Mouse (Mus musculus): Measurements from ENCODE around the gene Kif20b. TPM values are rescaled to one million over a fixed set of nuclear protein-coding genes. Genes with fewer than 3 reads are reported as not detected.

The Kif20b gene
- 10 to 100 TPM; 12.1 to 18.1 TPM for total RNA-seq (2023)

GRCm38 (mm10) chr19:34921652-34922602 is at the start of gene Kif20b:
Gene Kif20b, plus strand, starts transcription at chr19:34922361.

DNA sequence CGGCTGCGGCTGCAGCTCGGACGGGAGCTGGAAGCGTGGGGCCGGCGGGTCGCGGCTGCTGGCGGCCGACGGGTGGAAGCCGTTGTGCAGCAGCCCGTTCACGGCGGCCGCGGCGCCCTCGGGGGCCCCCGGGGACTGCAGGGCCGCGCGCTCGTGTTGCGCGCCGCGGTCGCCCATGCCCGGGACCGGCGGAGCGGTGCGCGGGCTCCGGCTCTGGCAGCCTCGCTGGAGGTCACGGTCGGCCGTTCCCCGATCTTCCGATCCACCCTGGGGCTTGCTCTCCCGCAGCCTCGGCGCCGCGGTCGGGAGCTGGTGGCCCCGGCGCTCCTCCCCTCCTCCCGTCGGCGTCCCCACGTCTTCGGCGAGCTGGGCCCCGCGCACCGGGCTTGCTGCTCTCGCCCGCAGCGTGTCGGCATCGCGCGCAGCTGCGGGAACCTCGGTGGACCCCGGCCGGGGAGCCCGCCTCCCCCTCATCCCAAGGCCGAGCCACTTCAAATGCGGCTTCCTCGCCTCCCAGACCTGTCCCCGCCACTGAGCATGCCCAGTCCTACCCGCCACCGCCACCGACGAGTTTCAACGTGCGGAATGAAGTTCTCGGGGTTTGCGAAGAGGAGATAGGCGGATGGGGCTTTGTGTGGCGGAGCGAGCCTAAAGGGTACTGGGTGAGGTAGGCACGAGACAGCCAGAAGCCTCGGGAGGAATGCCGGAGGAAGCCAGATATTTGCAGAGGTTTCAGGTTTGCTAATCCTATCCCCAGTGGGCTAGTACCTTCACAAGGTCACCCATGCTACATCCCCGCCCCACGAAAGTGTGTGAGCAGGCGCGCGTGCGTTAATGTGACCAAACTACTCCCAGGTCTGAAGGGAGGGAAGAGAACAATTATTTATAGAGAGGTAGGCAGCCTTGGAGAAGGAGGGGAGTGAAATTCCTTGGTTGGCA is 43.3 kb upstream of the Kif20b start, which contains the start of gene Pank1:
Gene Pank1 (minus strand): TSS at position 853 of the 939 bp plus-strand sequence.

Other genes with a start within 250 kb of the Kif20b start
- not detected for gene Slc16a12, start 175.1 kb upstream of the Kif20b start, total RNA-seq (2023)
- 1 to 10 TPM; 3.7 to 4.6 TPM for gene Pank1, start 42.9 kb upstream of the Kif20b start, total RNA-seq (2023)